Mouse (Mus musculus): ENCODE data around the gene Nckipsd. TPM values are rescaled to one million over a fixed set of nuclear protein-coding genes. Genes with fewer than 3 reads are reported as not detected.

Nckipsd gene
- polyA plus RNA-seq, 1 experiment from 2014 or later, result 29.5 TPM

DNA sequence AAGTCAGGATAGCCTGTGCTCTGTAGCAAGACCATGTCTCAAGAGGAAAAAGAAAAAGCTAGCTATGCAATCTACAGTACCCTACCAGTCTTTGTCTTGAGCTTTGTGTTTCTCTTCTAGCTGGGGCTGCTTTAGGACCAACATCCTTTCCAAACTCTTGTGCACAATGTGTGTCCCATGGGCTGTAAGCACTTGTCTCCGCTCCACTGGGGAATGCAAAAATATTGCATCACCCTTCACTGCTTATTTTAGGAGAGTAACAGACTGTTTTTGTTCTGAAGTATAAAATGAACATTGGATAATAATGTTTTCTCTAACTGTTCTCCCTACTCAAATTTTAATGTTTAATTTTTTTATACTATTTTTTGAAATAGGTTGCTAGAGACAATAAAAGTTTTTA lies 21.7 kb upstream of the Nckipsd start:
- peaks cover 80% of the 10 kb centered on the region for H3K4me1 ChIP-seq (replicated peaks)
- peak overlapping the region; percentile 98 for H3K9ac ChIP-seq (replicated peaks)
- ATAC-seq, result no peak
- peak overlapping the region; percentile 91 for H3K4me2 ChIP-seq (replicated peaks)
- H3K4me3 ChIP-seq (replicated peaks), result peak overlapping the region; percentile 90
- H3K27me3 ChIP-seq, result no peaks in the 10 kb centered on the region
- H3K36me3 ChIP-seq, result no peaks in the 10 kb centered on the region; the same call in 1 of the 2 replicates
- H3K9me3 ChIP-seq, result no peaks in the 10 kb centered on the region
- WGBS, result 82% methylated on average over 1 of the region's 1 CpGs
- H3K27ac ChIP-seq, result no peak overlapping the region

DNA sequence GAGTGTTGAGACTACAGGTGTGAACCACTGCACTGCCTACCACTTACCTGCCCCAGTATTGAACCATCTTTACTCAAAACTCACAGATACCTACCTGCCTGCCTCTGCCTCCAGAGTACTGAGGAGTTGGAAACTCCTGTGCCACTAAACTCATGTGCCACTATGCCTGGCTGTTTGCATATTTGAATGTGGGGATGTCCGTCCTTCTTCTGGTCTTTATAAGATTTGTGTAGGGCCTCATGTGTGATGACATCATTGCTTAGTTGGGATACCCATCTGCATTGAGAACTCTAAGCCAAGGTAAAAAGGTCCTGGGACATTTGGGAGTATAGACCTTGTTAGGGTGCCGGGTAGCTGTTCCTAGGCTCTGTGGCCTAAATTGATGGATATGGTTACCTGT lies 21.1 kb upstream of the Nckipsd start:
- H3K27me3 ChIP-seq, result no peaks in the 10 kb centered on the region
- H3K27ac ChIP-seq, result no peak overlapping the region
- no peaks in the 10 kb centered on the region; the same call in 1 of the 2 replicates for H3K36me3 ChIP-seq
- H3K9ac ChIP-seq (replicated peaks), result no peak overlapping the region
- peak overlapping the region; percentile 16 for H3K4me3 ChIP-seq (replicated peaks)
- H3K4me1 ChIP-seq (replicated peaks), result peaks cover 82% of the 10 kb centered on the region
- no peak for ATAC-seq
- WGBS, result 91% methylated on average over 2 of the region's 2 CpGs
- H3K9me3 ChIP-seq, result no peaks in the 10 kb centered on the region
- peak overlapping the region; percentile 91 for H3K4me2 ChIP-seq (replicated peaks)

DNA sequence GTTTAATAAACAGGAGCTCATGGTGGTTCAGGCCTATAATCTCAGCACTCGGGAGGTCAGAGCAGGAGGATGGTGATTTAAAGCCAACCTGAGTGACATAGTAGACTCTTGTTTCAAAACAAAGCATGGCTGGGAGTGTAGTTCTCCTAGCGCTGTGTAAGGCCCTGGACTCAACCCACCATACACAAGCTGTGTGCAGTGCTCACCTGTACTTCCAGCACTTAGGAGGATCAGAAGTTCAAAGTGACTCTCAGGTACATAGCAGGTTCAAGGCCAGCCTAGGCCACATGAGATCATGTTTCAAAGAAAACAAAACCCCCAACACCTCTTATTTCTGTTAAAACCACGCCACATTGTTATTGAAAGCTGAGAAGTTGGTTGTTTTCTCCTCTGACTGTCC lies 19.5 kb upstream of the Nckipsd start:
- Histone ChIP-seq H3K27me3 (no peaks in the 10 kb centered on the region), H3K9me3 (no peaks in the 10 kb centered on the region), H3K36me3 (no peaks in the 10 kb centered on the region; the same call in 1 of the 2 replicates), H3K27ac (no peak overlapping the region), H3K4me3 (replicated peaks) (no peak overlapping the region), H3K4me1 (replicated peaks) (peaks cover 87% of the 10 kb centered on the region), H3K9ac (replicated peaks) (no peak overlapping the region), H3K4me2 (replicated peaks) (peak overlapping the region; percentile 91)
- 81% methylated on average over 3 of the region's 3 CpGs for WGBS
- no peak for ATAC-seq

DNA sequence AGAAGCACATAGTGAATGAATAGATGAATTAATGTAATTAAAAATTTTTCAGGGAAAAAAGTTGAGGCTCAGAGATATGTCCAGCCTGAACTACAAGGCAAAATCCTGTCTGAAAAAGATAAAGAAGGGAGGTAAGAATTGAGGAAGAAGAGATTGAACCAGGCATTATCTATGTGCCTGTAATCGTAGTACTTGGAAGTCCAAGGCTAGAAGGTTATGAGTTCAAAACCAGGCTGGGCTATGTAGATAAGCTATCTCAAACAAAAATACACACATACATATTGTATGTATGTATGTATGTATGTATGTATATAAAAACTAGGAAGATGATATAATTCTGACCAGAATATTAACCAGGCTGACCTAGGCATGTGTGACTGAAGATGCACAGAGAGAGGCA lies 15.9 kb upstream of the Nckipsd start:
- no peaks in the 10 kb centered on the region for H3K9me3 ChIP-seq
- no peak overlapping the region for H3K9ac ChIP-seq (replicated peaks)
- H3K27me3 ChIP-seq, result no peaks in the 10 kb centered on the region
- H3K4me2 ChIP-seq (replicated peaks), result no peak overlapping the region
- H3K36me3 ChIP-seq, result peaks cover 15% of the 10 kb centered on the region
- H3K4me3 ChIP-seq (replicated peaks), result no peak overlapping the region
- no peak overlapping the region for H3K27ac ChIP-seq
- 90% methylated on average over 1 of the region's 1 CpGs for WGBS
- H3K4me1 ChIP-seq (replicated peaks), result peaks cover 98% of the 10 kb centered on the region
- ATAC-seq, result no peak

DNA sequence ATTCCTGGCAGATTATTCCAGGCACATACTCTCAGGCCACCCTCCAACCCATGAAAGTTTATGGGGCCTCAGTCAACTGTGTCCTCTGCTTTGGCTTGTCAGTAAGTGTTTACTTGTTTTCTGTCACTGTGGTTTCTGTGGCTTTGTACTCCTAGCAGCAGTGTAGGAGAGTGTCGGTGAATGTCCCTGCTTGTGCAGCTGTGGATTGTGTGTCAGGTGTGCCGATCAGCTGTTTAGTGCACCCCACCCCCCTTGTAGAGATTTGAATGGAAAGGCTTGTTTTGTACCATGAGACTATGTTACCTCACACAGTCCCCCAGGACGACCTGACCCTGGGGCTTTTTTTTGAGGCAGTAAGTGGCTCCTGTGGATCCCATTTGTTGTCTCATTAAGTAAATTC lies 15.4 kb upstream of the Nckipsd start:
- H3K4me2 ChIP-seq (replicated peaks), result no peak overlapping the region
- peaks cover 97% of the 10 kb centered on the region for H3K4me1 ChIP-seq (replicated peaks)
- no peak for ATAC-seq
- no peaks in the 10 kb centered on the region for H3K9me3 ChIP-seq
- 52% methylated on average over 3 of the region's 3 CpGs for WGBS
- no peaks in the 10 kb centered on the region for H3K27me3 ChIP-seq
- H3K36me3 ChIP-seq, result peaks cover 19% of the 10 kb centered on the region
- no peak overlapping the region for H3K27ac ChIP-seq
- H3K4me3 ChIP-seq (replicated peaks), result no peak overlapping the region
- no peak overlapping the region for H3K9ac ChIP-seq (replicated peaks)

DNA sequence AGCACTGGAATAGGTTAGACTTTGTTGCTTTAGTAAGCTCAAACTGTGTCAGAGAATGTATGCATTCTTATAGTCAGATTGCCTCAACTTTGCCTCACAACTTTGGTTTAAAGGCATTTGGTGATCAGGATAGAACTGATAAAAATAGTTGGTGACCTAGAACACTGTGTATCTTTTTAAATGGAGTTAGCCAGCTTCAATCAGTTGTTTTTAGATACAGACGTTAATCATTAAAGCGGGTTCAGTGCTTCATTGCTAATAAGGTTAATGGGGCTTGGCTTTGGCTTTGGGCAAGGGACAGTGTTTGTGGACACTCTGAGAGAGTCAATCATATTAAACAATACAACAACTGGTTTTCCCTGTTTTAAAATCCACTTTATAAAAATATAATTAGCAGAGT lies 12.9 kb upstream of the Nckipsd start:
- WGBS, result 76% methylated on average over 2 of the region's 2 CpGs
- peaks cover 43% of the 10 kb centered on the region for H3K36me3 ChIP-seq
- no peak overlapping the region for H3K9ac ChIP-seq (replicated peaks)
- H3K4me3 ChIP-seq (replicated peaks), result no peak overlapping the region
- H3K9me3 ChIP-seq, result no peaks in the 10 kb centered on the region
- H3K27ac ChIP-seq, result no peak overlapping the region
- peaks cover 73% of the 10 kb centered on the region for H3K4me1 ChIP-seq (replicated peaks)
- H3K27me3 ChIP-seq, result no peaks in the 10 kb centered on the region
- no peak for ATAC-seq
- H3K4me2 ChIP-seq (replicated peaks), result no peak overlapping the region

DNA sequence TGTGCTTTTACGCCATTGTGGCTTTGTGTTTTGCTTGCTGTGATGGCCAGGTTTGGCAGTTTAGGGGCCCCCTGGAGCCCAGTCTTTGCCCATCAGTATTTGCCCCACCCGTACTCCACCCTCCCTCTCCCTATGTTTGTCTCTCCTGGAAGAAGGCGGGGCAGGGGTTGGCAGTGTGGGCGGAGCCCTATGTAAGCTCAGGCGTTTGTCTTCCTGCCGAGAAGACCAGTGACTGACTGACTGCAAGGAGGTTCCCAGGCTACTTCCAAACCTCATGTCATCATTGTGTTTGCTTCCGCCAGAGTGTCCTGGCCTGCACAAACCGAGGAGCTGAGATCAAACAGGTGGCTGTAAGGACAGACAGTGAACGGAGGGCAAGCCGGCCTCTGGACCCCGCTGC lies 12.4 kb upstream of the Nckipsd start:
- H3K4me1 ChIP-seq (replicated peaks), result peaks cover 69% of the 10 kb centered on the region
- peak overlapping the region; percentile 36 for H3K9ac ChIP-seq (replicated peaks)
- 36% methylated on average over 11 of the region's 11 CpGs for WGBS

DNA sequence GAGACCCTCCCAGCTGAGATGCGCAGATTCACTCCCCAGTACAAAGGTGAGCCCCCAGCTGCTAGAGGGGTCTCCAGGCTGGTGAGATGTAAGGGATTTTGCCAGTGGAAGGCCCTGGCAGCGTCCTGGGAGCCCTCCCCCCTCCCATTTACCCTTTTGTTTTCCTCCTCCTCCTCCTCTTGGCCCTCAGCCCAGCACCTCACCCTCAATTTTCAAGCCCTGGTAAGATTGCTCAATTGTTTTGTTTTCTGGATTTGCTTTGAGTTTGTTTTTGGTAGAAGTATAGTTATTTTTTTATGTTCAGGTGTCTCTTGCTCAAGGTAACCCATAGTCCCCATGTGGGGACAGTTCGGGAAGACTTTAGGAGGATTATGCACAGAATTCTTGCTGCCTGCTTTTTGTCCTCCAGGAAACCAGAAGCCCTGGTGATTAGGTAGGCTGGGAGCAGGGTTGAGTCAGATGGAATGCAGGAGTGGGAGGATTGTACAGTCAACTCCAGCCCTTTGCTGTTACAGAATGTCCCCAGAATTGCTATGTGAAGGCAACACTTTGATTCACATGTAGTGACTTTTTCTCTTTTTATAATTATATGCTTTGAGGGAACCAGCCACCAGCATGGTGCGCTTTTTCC lies 11.7 kb upstream of the Nckipsd start:
- 64% methylated on average over 4 of the region's 4 CpGs for WGBS
- Histone ChIP-seq H3K9ac (replicated peaks) (peak overlapping the region; percentile 36), H3K4me3 (replicated peaks) (no peak overlapping the region), H3K36me3 (peaks cover 51% of the 10 kb centered on the region), H3K4me1 (replicated peaks) (peaks cover 61% of the 10 kb centered on the region), H3K9me3 (no peaks in the 10 kb centered on the region), H3K27ac (no peak overlapping the region), H3K4me2 (replicated peaks) (peak overlapping the region; percentile 31; the same call in 1 of the 2 replicates), H3K27me3 (no peaks in the 10 kb centered on the region)
- ATAC-seq, result 0 out of 2 replicates have a peak, but pooled peaks have one; percentile 41

More for the DNA sequence above, 12.4 kb upstream of the Nckipsd start:
- Histone ChIP-seq H3K4me3 (replicated peaks) (no peak overlapping the region), H3K9me3 (no peaks in the 10 kb centered on the region), H3K36me3 (peaks cover 45% of the 10 kb centered on the region), H3K27ac (no peak overlapping the region), H3K27me3 (no peaks in the 10 kb centered on the region), H3K4me2 (replicated peaks) (peak overlapping the region; percentile 31; the same call in 1 of the 2 replicates)
- ATAC-seq, result no peak

DNA sequence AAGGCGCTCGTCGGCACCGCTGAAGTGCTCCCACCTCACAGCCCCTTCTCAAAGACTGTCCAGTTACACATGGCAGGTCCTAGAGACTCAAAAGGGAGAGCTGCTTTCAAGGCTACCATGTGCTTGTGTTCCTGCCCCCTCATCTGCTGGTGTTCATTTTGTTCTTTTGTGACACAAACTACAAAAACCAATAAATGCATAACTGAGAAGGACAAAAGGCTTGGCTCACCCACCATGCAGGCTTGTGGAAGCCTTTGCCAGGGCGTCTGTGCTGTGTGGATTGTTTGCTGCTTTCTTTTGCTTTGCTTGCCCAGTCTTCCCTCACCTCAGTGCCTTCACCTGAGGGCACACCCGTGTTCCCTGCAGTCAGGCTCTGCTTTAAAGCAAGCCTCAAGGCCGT lies 10.7 kb upstream of the Nckipsd start:
- Histone ChIP-seq H3K4me3 (replicated peaks) (no peak overlapping the region), H3K36me3 (peaks cover 61% of the 10 kb centered on the region), H3K9me3 (no peaks in the 10 kb centered on the region), H3K4me2 (replicated peaks) (no peak overlapping the region), H3K27ac (no peak overlapping the region), H3K27me3 (no peaks in the 10 kb centered on the region), H3K9ac (replicated peaks) (no peak overlapping the region), H3K4me1 (replicated peaks) (peaks cover 51% of the 10 kb centered on the region)
- no peak for ATAC-seq
- WGBS, result 80% methylated on average over 7 of the region's 7 CpGs

DNA sequence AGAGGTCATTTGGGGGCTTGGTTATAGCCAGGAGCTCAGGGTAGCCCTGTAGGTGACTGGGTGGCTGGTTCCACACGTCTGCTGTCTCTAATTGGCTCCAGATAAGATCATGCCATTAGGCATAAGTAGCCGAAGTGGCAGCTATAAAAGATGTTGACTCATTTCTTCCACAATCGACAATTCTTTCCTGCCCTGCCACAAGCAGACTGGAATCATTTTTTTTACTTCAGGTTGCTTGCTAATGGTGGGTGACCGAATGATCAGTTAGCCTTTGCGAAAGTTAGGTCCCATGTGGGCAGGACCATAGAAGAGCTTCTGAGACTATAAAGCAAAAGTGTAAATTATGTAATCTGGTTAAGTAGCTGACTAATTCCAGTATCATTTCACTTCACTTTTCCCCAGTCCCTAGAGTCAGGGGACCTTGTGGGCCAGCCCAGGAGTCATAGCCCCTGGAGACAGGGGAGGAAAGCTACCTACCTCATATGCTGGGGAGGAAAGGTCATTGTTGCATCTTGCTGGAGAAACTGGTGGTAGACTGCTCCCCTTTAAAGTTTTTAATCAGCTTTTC lies 9.6 kb upstream of the Nckipsd start:
- Histone ChIP-seq H3K9me3 (no peaks in the 10 kb centered on the region), H3K36me3 (peaks cover 70% of the 10 kb centered on the region), H3K4me3 (replicated peaks) (no peak overlapping the region), H3K27ac (no peak overlapping the region), H3K27me3 (no peaks in the 10 kb centered on the region), H3K4me1 (replicated peaks) (peaks cover 40% of the 10 kb centered on the region), H3K9ac (replicated peaks) (no peak overlapping the region), H3K4me2 (replicated peaks) (no peak overlapping the region)
- ATAC-seq, result no peak
- WGBS, result 87% methylated on average over 5 of the region's 5 CpGs

DNA sequence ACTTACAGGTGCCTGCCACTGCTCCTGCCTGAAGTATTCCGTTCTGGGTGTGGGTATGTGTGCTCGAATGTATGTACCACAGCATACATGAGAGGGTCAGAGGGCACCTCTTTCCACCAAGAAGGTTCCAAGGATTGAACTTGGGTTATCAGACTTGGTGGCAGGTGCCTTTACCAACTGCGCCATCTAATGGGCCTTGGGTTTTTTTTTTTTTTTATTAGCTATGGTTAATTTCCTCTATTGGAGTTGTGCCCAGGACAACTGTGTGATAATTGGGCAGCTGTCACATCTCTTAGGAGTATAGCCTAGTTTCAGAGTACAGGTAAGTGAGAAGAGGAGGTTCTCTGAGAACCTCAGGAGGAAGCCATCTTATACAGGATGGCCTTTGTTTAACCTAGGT lies 8.6 kb upstream of the Nckipsd start:
- Histone ChIP-seq H3K36me3 (peaks cover 79% of the 10 kb centered on the region), H3K4me1 (replicated peaks) (peaks cover 30% of the 10 kb centered on the region), H3K4me3 (replicated peaks) (no peak overlapping the region), H3K9ac (replicated peaks) (no peak overlapping the region), H3K27ac (no peak overlapping the region), H3K9me3 (no peaks in the 10 kb centered on the region), H3K27me3 (no peaks in the 10 kb centered on the region), H3K4me2 (replicated peaks) (no peak overlapping the region)
- no peak for ATAC-seq
- WGBS, result 96% methylated on average over 3 of the region's 3 CpGs

DNA sequence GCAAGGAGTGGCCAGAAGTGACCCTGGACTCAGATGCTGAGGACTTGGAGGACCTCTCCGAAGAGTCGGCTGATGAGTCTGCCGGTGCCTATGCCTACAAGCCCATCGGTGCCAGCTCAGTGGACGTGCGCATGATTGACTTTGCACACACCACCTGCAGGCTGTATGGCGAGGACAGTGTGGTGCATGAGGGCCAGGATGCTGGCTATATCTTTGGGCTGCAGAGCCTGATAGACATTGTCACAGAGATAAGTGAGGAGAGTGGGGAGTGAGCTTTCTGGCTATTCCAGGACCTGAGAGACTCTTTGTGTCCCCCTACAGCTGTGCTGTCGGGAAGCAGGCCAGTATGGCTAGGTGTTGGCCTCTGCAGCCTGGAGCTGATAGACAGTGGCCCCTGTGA lies 2.4 kb upstream of the Nckipsd start:
- Histone ChIP-seq H3K27me3 (no peaks in the 10 kb centered on the region), H3K36me3 (peaks cover 63% of the 10 kb centered on the region), H3K27ac (no peak overlapping the region), H3K4me1 (replicated peaks) (peaks cover 15% of the 10 kb centered on the region), H3K9me3 (no peaks in the 10 kb centered on the region), H3K9ac (replicated peaks) (no peak overlapping the region), H3K4me2 (replicated peaks) (no peak overlapping the region), H3K4me3 (replicated peaks) (no peak overlapping the region)
- no peak for ATAC-seq
- 90% methylated on average over 8 of the region's 8 CpGs for WGBS

DNA sequence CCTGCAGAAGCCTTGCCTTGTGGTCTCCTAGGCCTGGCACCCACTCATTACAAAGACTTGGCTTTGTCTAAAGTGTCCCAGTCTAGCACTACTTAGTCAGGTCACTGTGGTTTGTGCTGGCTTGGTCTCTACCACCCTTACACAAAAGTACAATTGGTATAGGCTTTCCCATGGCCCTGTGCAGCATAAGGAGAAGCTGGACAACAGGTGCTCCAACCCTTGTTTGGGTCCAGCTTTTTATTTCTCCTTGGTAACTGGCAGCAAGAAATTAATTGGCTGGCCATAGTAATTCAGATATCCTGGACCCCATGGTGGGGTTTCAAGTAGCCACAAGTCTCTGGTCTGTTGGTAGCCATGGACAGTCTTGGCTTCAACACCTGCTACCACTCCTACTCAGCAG lies 1.8 kb upstream of the Nckipsd start:
- Histone ChIP-seq H3K27ac (no peak overlapping the region), H3K4me2 (replicated peaks) (no peak overlapping the region), H3K36me3 (peaks cover 64% of the 10 kb centered on the region), H3K9ac (replicated peaks) (no peak overlapping the region), H3K27me3 (no peaks in the 10 kb centered on the region), H3K4me3 (replicated peaks) (no peak overlapping the region), H3K9me3 (no peaks in the 10 kb centered on the region), H3K4me1 (replicated peaks) (peaks cover 15% of the 10 kb centered on the region)
- ATAC-seq, result no peak
